Mouse (Mus musculus) spleen, adult 2 months (tissue): ENCODE data around the gene Angel2.

Source experiments
- CTCF ChIP-seq: fragments of 200-500 bp; IDR thresholded peaks from 2 replicates; pipeline ENCODE4 v1.5.1; 2011; ENCODE audit warnings: mild to moderate bottlenecking, inconsistent platforms; ENCODE audit not compliant: insufficient read depth, insufficient read length, insufficient replicate concordance; ENCODE audit errors: extremely low read depth
- POLR2A ChIP-seq: fragments of 200-500 bp; IDR thresholded peaks from 2 replicates; pipeline ENCODE4 v1.6.1; 2011; ENCODE audit warnings: low read depth, low read length, inconsistent platforms

GRCm38 (mm10) chr1:190968010-190968409 is 43.1 kb downstream of the Angel2 start:
- TF ChIP-seq CTCF, result no peak
- no peak for TF ChIP-seq POLR2A
